Mouse (Mus musculus) left cerebral cortex, adult 8-10 months (tissue): Measurements from ENCODE around the gene Zeb2. TPM values are rescaled to one million over a fixed set of nuclear protein-coding genes. Genes with fewer than 3 reads are reported as not detected.

ENCODE experiments used
- DNase-seq, 2 experiments: peaks; one replicate each; pipeline ENCODE4 v3.0.0; 2022; ENCODE audit warnings: low spot score in 2 of 2
- total RNA-seq, 4 experiments: library from RNA; stranded (reverse); gene quantifications; 2 replicates each; pipeline ENCODE4 v1.2.4; 2022

The Zeb2 gene
- total RNA-seq, 4 experiments from 2014 or later: 162 to 184 (median 166) TPM

DNA sequence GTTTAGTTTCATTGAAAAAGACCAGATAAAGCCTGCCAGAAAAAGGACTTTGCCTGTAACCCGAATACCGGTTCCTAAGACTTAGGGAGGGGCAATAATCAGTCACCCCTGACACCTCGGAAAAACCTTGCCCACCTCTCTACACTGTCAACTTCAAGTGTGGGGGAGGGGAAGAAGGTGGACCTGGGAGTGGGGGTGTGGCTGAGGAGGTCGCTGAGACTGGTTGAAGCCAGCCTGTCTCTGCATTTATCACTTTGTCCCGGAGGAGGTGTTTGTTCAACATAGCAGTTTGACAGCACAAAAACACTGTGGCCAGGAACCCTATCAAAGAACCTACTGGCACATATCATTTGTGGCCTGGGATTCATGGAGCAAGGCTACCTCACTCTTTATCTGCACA lies 19.2 kb downstream of the Zeb2 start:
- no peak for DNase-seq

GRCm38 (mm10) chr2:45096638-45097247 lies 20.5 kb downstream of the Zeb2 start:
- DNase-seq: no peak

DNA sequence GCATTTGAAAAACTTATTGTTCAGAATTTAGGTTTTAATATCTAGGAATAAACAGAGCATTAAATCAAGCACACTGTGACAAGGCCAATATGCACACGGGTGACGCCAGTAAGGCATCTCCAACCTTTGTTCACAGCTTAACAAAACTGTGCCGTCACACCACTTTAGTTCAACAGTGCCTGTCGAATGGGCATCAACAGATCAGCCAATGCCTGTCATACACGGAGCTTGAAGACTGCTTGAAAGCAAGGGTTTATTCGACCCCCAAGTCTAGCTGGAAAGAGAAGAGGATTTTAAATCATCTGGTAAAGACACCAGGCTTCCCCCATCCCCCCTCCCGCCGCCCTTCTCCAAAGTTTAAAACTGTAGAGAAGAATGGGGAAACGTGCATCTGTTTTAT lies 21.4 kb downstream of the Zeb2 start:
- DNase-seq: no peak

GRCm38 (mm10) chr2:45094371-45094967 lies 22.7 kb downstream of the Zeb2 start:
- no peak for DNase-seq

DNA sequence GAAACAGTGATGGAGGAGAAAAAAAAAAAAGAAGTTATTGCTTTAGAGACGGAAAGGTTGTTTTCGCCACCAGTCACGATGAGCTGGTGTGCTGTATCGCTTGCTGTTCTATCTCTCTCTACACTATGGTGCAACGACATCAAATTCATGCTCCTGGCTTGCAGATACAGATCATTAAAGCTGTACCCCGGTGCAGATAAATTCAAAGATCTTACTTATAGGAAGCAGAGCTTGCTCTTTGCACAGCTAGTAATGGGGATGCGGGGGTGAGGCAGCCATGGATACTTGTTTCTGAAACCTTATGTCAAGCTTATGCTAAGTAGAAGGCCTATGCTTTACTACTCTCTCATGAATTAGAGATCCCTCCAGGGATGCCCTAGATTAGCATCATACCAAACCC lies 23.7 kb downstream of the Zeb2 start:
- DNase-seq: no peak

DNA sequence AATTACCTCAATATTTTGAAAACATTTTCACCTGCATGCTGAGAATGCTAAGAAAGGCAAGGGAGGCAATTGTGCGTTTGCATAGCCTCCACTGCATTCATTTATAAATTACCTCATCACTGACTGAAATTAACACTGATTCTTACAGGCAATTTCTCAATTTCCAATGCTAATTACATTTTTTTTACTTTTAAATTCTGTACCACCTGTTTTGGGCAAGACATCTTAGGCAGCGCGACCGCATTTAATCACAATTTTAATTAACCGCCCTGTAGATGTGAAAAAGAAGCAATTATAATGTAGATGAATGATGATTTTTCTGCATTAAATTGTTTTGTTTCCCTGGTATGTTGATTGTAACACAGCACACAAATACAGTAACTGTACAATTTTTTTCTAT lies 24.5 kb downstream of the Zeb2 start:
- DNase-seq: no peak

DNA sequence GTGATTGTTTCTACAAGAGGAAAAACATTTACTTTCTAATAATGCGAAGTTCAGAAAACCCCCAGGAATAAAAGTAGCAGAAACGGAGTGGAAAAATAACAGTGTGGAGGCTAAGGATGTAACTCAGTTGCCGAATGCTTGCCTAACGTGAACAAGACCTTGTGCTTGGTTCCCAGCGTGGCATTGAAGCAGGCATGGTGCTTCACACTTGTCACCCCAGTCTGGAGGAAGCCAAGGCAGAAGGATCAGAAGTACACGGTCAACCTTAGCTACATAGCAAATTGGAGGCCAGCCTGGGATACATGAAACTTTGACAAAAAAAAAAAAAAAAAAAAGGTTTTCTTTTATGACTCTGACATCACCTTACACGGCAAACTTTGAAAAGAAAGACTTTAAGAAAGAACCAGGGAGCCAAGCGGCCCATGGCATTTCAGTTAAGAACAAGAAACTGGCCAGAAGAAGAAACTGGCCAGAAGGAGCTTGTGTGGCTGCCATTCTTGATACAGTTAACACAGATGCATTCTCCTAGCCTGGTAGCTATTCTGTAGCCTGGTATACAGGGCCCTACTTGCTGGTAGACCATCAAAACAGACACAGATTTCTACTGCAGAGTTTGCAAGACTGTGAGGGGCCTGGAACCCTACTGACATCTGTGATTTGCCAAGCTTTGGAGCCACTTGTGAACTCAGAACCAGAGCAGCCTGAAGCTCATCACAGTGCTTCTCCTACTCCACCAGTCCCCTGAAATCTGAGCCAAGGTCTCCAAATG lies 26.5 kb downstream of the Zeb2 start:
- DNase-seq: no peak

- no peak for DNase-seq
Measured at GRCm38 (mm10) chr2:45089251-45089530, 28.0 kb downstream of the Zeb2 start.

DNA sequence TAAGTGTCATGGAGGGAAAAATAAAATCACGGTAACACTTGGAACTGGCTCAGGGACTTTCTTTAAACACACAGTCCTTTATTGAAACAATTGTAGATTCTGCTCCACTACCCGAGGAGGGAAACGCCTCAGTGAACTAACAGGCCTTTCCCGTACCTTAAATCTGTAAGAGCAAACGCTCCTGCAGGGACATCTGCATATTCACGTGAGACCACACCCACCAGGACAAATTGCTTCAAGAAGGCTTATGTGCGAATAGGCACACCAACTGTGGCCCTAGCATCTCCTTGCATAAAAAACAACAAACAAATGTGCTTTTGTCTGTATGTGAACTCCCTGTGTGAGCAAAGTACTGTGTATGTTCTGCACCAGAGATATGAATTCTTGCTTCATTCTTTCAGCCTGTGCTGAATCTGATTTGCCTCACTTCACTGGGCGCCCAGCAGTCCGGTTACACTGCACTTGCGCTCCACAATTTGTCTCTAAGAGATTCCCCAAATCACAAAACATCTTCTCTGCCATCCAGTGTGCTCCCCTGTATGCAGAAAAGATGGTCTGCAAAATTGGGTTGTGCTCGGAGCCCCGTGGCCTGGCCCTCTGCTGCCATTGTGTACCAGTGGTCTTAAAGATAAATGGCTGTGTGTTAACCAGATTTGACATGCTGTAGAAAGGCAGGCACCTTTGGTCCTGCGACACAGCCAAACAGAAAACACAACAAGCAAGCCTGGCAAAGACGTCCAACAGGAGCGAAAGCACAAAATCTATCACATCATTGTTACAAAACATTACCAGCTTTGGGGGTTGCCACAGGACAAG lies 28.6 kb downstream of the Zeb2 start:
- no peak for DNase-seq

DNA sequence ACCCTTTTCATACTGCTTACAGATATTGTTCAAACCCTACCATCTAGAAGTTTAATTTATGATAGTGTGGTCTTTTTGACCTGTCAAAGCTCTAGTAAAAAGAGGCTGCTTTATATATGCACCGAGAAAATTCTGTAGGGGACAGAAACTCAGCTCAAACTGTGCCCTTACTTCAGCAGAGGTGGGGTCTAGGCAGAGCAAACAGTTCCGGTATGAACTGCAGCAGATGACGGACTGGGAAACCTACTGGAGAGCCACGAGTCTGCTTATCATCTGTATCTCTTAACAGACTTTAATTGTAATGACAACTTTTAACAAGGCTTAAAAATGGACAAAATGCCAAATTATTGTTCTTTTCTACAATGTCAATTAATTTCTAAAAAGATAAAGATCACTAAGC lies 30.0 kb downstream of the Zeb2 start:
- no peak for DNase-seq

DNA sequence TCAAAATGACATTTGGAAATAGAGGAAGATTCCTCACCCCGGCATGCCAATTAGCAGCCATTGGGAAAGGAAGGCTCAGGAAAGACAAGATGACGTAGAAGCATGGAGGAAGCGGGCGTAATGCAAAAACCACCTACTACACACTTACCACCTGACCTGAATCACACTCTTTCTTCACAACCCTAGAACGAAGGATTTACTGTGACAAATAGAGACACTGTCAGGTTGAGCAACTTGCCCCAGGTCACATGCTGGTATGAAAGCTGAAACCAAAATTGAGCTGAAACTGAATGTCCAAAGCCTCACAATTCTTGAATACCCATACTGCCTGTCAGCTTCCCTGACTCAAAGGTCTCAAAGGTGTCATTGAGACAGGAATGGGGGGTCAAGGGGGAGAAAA lies 31.5 kb downstream of the Zeb2 start:
- no peak for DNase-seq

DNA sequence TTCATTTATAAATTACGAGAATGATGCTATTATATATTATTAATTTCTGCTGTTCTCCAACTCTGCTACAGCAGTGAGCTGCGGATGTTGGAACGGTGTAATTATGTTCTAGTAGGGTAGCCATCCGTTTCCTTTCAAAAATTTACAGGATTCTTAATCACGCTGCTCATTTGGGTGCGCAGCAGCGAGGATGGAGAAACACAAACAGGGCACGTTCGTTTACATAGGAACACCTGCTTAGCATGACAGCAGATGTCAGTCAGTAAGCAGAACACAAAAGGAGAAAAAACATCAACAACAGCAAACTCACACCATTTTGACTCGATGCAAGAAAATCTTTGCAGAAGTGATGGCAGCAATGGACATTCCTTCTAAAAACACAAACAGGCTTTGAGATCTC lies 34.2 kb downstream of the Zeb2 start:
- DNase-seq: no peak

GRCm38 (mm10) chr2:45081559-45081958 lies 35.6 kb downstream of the Zeb2 start:
- DNase-seq: no peak

- no peak for DNase-seq
Measured at GRCm38 (mm10) chr2:45077938-45078487, 39.2 kb downstream of the Zeb2 start.

GRCm38 (mm10) chr2:45077383-45077782 lies 39.8 kb downstream of the Zeb2 start:
- no peak for DNase-seq

- no peak for DNase-seq
Measured at GRCm38 (mm10) chr2:45073025-45073424, 44.2 kb downstream of the Zeb2 start.

DNA sequence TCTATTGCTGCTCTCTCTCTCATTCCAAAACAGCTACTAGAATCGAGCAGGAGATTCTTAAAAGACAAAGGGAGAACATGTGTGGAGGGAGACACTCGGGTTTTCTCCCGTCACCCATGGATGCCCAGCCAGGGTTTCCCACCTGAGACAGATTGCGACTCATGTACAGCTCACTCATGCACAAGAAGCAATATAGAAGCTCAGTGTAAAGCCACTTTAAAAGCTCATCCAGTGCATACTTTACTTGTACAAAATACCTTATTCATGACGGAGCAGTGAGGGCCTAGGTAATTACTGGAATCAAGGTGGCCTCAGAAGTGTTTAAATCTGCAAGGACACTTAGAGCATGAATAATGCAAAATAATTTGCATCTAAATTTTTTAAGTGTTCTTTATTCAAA lies 45.9 kb downstream of the Zeb2 start:
- DNase-seq: no peak

- DNase-seq: no peak
Measured at GRCm38 (mm10) chr2:45070612-45071276, 46.5 kb downstream of the Zeb2 start.

GRCm38 (mm10) chr2:45068792-45069550 lies 48.2 kb downstream of the Zeb2 start:
- no peak for DNase-seq

DNA sequence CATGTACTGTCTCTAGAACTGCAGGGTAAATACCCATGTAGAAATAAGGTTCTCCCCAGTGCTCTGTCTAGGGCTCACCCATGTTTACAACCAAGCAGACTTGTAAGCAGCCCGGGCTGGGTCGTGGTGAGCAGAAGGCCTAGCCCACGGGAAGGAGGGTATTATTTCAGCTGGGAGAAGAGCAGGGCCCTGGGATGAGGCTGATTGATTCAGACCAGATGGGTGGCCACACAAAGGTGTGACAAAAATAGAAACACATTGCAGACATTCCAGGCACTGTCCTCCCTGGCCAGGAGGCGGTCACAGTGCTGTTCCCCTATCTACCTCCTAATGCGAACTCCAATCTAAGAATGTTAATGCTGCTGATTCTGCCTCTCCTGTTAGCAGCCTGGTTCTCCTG lies 50.1 kb downstream of the Zeb2 start:
- no peak for DNase-seq
